Mouse (Mus musculus) layer of hippocampus, postnatal 25 days (tissue): ENCODE data around the gene Rasgrp2. TPM values are rescaled to one million over a fixed set of nuclear protein-coding genes. Genes with fewer than 3 reads are reported as not detected.

Experiments used
- DNase-seq, 2 experiments: peaks; one replicate each; pipeline ENCODE4 v3.0.0; 2022; ENCODE audit warnings: mixed read lengths in 2 of 2, low spot score in 1 of 2; ENCODE audit errors: extremely low spot score in 1 of 2
- total RNA-seq, 2 experiments: library from RNA; stranded (reverse); gene quantifications; 2 replicates each; pipeline ENCODE4 v1.2.3; 2021

Gene Rasgrp2
- total RNA-seq, 2 experiments from 2014 or later = 29.3 to 29.8 TPM

GRCm38 (mm10) chr19:6403869-6404268, 4.7 kb downstream of the Rasgrp2 start:
- DNase-seq = no peak

- DNase-seq = no peak
Measured at GRCm38 (mm10) chr19:6405433-6405832, 6.3 kb downstream of the Rasgrp2 start.

- DNase-seq = no peak
Measured at GRCm38 (mm10) chr19:6407109-6407508, 8.0 kb downstream of the Rasgrp2 start.

GRCm38 (mm10) chr19:6407816-6408510, 8.8 kb downstream of the Rasgrp2 start:
- DNase-seq = no peak

GRCm38 (mm10) chr19:6408749-6409148, 9.6 kb downstream of the Rasgrp2 start:
- no peak for DNase-seq

GRCm38 (mm10) chr19:6409176-6409575, 10.0 kb downstream of the Rasgrp2 start:
- no peak for DNase-seq

- DNase-seq = no peak
Measured at GRCm38 (mm10) chr19:6409936-6410335, 10.8 kb downstream of the Rasgrp2 start.

- DNase-seq = no peak
Measured at GRCm38 (mm10) chr19:6412798-6413197, 13.7 kb downstream of the Rasgrp2 start.

GRCm38 (mm10) chr19:6415454-6415853, 16.3 kb downstream of the Rasgrp2 start:
- no peak for DNase-seq

- DNase-seq = no peak
Measured at GRCm38 (mm10) chr19:6416124-6416770, 17.1 kb downstream of the Rasgrp2 start.

- no peak for DNase-seq
Measured at GRCm38 (mm10) chr19:6416894-6417761, 18.0 kb downstream of the Rasgrp2 start.

GRCm38 (mm10) chr19:6418233-6418879, 19.2 kb downstream of the Rasgrp2 start, which contains the start of gene Nrxn2:
TSS of gene Nrxn2 (plus strand) at chr19:6418731.
- DNase-seq = peak; percentile 97

- no peak for DNase-seq
Measured at GRCm38 (mm10) chr19:6418984-6419692, 20.0 kb downstream of the Rasgrp2 start.

- no peak for DNase-seq
Measured at GRCm38 (mm10) chr19:6419805-6420310, 20.7 kb downstream of the Rasgrp2 start.

GRCm38 (mm10) chr19:6420481-6421210, 21.5 kb downstream of the Rasgrp2 start:
- no peak for DNase-seq

- no peak for DNase-seq
Measured at GRCm38 (mm10) chr19:6421211-6421590, 22.1 kb downstream of the Rasgrp2 start.

GRCm38 (mm10) chr19:6422014-6422413, 22.9 kb downstream of the Rasgrp2 start:
- DNase-seq = no peak

- no peak for DNase-seq
Measured at GRCm38 (mm10) chr19:6423241-6423640, 24.1 kb downstream of the Rasgrp2 start.
